Mouse (Mus musculus) spleen, embryonic (tissue): ENCODE measurements around the gene Pmp22.

ENCODE experiments used
- CTCF ChIA-PET: fragments of 350-600 bp; sonication (Branson Sonifier 250); formaldehyde crosslinking; loops from one replicate; lab custom pipeline; 2022; lab: Charles Lee

Pmp22 gene

DNA sequence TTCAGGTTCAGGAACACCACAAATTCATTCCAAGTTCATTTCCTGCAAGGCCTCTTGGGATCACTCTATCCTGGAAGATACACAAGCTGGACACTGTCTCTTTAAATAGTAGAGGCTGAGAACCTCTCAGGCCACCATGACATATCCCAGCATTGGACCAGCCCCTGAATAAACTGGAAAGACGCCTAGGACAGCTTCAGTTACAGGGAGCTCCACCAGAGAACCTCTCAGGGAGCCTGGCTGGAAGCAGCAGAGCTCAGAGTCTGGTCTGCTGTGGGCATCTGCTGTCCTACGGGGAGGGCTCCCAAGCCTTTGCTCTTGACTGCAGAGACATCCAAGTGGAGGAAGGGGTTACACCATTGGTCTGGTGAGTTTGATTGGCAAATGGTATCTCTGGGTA, at the start of gene Pmp22:
Gene Pmp22 (plus strand): TSS at position 199 of the 400 bp plus-strand sequence.
- CTCF ChIA-PET, result no interaction called here

DNA sequence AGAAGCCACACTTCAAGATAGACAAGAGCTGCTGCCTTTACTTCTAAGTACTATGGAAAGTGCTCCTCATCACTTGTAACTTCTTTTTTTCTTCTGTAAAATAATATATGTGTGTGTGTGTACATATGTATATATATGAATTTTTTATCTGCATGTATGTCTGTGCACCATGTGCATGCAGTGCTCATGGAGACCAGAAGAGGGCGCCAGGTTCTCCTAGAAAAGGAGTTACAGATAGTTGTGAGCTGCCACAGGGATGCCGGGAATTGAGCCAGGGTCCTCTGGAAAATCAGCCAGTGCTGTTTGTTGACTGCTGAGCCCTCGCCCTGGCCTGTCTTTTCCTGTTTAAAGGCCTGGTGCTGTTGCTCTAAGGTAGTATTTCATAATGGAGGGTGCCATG, 44.2 kb upstream of the Pmp22 start:
- CTCF ChIA-PET, result no interaction called here

DNA sequence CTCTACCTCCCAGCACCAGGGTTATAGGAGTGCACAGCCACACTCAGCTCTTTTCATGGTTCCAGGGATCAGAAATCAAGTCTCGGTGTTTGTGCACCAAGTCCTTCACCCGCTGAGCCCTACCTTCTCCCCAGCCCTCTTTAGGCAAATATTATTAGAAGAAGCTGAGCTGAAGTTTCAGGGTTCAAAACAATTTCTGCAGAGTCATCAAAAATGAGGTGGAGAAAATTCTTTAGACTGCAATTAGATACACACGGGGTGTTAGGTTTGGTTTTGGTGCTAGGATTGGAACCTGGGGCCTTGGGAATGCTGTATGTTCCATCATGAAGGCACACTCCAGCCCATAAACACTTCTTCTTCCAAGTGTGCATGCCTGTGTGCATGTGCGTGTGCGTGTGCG, 40.1 kb upstream of the Pmp22 start:
- CTCF ChIA-PET, result no interaction called here

DNA sequence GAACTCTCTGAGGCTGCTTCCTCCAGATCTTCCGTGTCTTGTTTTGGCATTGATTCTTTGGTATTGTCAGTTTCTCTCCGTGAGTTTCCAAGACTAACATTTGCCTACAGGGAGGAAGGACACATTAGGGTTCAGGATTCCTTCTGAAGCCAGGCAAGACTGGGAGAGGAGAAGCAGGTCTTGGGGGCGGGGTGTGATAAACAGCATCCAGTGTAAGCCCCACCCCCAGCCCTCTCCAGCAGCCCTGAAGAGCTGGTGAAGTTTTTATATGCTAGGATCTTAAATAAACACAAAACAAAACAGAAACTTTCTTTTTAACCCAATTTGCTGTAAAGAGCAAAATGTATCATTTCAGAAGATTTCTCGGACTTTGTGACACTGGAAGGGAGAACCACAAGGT, 38.6 kb upstream of the Pmp22 start:
- CTCF ChIA-PET, result no interaction called here

DNA sequence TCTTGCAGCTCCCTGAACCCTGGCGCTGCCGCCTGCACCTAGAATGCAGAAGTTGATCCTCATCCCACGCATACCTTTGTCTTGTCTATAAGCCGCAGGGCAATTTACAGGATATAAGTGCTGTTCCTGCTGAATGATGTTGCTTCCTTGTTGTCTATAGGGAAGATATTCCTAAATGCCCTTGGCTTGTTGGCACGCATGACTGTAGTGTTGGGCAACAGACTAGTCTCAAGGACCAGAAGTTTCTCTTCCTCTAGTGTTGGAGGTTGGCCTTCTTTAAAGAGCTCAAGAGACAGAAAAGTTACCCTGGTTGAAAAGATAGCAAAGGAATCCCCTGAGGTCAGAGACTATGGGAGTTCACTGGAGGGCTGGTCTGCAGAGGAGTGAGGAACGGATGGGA, 37.8 kb upstream of the Pmp22 start:
- CTCF ChIA-PET, result no interaction called here

DNA sequence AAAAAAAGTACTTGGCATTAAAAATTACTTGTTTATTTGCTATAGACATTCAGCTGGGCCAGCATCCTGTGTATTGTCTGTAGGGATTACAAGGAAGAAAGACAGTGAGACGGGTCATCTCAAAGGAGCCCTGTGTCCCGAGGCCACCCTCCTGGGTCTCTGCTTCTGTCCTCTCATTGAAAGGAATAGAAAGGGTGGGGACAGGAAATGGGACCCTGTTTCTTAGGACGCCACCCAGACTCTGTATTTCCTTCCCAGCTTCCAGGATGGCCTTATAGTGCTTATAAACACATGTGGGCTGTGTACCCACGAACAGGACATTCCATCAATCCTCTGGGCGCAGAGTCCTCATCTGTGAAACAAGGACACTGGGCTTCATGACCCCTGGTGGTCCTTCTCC, 36.5 kb upstream of the Pmp22 start:
- CTCF ChIA-PET, result no interaction called here

DNA sequence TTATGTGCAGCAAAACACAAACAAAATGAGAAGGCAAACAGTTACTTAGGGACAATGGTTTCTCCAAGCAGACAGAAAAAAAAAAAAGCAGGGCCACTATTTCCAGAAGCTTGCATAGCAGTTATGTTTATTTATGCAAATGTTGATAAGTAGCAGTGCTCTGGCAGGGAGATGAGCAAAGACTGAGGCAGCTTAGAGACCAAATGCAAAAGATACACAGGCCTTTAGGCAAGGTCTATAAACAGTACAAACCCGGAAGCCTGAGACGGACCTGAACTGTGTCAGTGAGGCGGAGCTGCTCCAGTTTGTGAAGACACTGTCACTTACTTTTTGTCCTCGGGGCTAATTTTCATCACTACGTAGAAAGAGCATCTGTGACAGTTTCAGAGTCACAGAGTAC, 35.2 kb upstream of the Pmp22 start:
- CTCF ChIA-PET, result no interaction called here

DNA sequence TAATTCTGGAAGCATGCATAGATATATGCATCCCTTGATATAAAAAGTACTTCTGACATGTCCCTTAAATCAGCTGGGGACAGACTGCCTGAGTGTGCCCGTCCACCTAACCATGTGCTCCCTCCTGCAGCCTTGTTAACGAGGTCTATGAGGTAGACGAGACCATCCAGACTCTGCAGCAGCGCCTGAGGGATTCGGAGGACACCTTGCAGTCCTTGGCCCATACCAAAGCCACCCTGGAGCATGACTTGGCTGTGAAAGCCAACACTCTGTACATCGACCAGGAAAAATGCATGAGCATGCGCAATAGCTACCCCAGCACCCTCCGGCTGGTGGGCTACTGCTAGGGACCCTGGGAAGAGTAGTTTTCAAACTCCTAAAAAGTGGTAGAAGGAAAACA, 34.3 kb upstream of the Pmp22 start:
- CTCF ChIA-PET, result no interaction called here

DNA sequence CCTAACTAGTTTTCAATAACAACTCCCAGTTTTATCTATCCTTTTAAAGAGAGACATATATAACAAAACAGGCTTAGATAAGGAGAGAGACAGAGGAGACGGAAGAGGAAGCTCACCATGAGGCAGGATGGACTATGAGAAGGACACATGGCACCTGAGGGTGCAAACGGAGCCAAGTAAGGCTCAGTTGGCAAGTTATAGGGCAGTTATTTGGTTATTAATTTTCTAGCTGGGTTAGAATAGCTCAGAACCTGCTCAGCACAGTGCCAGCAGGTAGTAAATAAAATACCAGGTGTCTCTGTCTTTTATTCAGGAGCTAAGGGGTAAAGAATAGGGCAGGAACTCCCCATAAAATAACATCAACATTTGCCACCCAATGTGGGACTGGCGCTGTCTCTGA, 30.8 kb upstream of the Pmp22 start:
- CTCF ChIA-PET, result no interaction called here

DNA sequence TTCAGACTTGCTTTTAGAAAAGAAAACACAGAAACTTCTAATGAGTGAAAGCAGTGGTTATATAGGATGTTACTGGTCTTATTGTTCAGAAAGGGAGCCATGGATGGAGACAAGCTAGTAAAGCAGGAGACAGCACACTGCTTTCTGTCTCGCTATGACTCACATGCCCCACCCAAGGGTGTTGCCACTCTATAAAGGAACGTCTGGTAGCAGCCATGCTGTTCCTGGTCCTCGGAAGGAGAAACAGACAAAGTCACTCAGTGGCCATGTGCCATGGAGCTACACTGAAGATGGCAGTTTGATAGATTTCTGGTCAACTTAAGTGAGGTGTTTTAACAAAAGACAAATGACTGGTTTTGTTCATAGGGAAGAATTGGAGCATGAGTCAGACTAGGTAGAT, 29.4 kb upstream of the Pmp22 start:
- CTCF ChIA-PET, result no interaction called here

DNA sequence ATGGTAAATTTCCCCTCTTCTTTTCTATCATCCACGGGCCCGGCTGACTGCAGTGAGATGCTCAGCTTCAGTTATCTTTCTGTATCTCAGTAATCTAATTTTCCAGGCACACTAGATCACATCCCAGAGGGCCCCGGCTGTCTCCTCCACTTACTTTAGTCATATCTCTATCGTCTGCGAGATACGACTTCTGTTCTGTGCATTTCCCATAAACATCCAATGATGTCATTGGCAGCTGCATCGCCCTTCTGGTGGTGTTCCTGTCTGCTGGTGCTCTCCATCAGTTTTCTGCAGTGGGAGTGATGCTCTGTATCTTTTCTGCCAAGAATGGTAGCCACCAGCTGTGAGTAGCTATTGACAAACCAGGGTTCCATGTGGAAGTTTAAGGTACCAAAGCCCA, 25.5 kb upstream of the Pmp22 start:
- CTCF ChIA-PET, result no interaction called here

DNA sequence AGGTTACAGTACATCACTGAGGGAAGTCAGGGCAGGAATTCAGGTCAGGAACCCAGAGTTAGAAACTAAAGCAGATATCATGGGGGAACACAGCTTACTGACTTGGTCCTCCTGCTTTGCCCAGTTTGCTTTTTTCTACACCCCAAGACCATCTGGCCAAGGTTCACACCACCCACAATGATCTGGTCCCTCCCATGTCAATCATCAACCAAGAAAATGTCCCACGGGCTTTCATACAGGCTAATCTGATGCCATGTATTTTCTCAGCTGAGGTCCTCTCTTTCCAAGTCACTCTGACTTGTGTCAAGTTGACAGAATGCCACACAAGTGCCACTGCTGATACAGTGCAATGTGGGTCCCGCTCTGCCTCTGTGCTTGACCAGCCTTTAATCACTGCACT, 24.8 kb upstream of the Pmp22 start:
- CTCF ChIA-PET, result no interaction called here

DNA sequence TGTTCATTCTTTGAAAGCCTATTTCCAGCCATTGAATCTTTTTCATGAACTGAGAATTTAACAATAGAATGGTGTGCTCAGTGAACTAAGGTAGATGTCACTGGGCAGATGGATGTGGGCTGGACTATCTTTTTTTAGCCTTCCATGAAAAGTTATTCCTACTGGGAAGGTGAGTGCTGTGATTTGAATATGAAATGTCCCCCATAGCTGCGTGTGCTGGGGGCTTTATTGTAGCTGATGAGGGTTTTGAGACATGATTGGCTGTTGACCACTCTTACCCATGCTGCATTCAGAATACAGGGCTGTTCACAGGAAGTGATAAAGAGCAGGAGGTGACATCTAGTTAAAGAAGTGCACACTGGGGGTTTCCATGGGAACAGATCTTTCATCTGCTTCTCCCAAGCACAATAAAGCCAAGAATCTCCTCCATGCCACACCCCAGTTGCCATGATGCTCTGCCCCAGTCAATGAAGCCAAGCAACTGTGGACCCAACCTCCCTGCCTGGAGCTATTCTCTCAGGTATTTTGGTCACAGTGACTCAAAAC, 19.5 kb upstream of the Pmp22 start:
- CTCF ChIA-PET, result no interaction called here

DNA sequence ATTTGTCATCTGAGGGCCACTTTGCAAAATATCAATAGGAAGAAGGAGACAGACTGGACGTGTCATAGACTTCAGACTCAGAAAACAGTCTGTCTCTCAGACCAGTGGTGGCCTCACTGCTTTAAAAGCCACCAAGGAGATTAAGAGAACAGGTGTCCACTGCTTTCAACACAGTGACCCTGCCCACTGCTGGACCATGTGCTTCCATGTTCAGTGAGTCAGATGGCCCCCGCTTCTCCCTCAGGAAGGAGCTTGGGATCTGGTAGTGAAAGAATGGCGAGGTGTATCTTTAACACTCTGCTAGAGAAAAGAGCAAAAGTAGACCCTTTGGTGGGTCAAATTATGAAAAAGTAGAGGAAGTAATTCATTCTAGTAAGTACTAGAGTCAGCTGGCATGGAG, 18.5 kb upstream of the Pmp22 start:
- CTCF ChIA-PET, result no interaction called here

DNA sequence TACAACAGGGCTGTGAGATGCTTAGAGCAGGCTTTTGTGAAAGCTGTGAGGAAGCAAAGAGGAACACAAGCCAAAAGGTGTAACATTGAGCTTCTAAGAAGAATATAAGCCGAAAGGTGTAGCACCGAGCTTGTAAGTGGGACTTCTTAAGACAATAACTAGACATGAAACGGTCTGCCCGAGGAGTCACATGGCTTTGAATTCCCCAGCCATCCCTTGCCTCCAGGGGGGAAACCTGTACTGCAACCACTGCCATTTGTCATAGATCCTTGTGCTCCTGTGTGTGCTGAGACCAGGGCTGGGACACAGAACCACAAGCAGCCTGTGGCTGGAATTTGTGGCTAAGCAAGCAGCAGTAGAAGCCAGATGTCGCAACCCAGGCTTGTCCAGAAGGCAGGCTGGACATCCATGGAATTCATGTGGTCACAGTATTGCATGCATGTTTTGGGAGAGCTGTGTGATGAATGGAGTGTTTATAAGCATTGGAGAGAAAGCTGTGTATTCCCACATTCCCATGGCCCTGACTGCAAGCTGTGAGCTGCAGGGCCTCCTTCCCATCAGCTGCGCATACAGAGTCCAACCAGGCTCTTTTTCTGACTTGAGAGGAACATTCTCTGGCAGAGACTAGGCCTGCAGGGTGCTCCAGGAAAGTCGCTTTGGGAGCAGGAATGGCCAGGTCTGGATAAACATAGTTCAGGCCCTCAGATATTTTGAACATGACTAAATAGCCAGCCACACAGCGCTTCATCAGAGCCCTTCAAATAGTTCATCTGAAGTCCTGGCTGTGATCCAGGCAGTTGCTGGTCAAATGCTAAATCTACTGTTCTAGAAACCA, 13.8 kb upstream of the Pmp22 start:
- CTCF ChIA-PET, result no interaction called here

DNA sequence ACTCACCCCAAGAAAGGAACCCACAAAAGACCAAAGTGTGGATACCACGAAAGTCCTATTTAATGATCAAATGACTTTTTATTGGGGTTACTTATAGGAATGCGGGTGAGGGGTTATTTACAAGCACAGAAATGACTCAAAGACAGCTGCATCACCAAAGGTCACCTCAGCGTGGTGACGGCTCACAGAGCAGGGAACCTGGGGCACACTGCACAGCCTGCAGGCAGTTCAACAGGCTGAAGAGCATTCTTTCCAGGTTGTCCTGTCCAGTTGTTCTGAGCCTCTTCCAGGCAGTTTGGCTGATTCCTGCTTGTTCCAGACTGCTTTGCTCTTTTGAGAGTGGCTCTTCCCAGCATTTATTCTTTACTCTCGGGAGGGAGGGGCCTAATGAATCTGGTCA, 12.1 kb upstream of the Pmp22 start:
- CTCF ChIA-PET, result no interaction called here

DNA sequence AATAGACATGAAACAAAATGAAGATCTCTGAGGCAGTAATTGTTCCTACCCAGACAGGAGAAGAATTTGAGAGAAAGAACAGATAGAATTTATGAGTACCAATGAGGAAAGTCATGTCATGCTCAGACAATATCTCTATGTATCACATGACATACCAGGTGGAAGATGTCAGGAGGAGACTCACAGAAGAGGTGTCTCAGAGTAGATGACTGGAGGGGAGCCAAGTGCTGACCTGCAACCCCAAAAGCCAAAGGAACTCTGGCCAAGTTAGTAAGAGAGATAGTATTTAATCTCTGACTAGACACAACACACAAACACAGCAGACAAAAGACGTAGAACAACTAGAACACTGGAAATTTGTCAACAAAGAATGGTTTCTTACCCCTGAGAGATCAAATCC, 11.5 kb upstream of the Pmp22 start:
- CTCF ChIA-PET, result no interaction called here

DNA sequence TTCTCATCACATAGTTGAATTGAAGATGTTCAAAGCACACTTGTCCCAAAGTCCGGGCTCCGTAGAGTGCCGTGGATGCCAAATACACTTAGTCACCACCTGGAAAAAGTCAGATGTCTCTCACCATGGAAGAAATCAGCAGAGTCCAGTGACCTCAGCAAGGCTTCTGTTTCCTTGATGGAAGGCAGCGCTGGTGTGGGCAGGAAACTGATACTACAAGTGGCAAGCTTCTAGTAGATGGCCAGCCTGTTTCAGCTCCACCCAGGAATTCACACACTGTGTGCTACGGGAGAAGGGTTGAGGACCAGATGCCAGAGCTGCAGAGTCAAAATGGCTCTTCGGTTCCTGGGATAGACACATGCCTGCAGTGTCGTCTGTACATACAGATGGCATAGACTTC, 9.0 kb upstream of the Pmp22 start:
- CTCF ChIA-PET, result no interaction called here

DNA sequence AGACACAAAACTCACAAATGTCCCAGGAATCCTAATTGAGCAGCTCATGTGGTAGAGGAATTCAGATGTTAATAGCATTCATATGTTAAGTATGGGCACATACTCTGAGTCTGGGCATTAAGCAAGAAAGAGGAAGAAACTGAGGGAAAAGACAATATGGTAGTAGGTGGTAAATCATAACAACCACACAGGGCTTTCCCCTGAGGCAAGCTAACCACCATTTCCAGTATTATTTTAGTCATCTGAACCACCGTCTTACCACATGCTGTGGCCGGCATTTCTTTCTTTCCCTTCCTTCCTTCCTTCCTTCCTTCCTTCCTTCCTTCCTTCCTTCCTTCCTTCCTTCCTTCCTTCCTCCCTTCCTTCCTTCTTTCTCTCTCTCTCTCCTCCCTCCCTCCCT, 6.5 kb upstream of the Pmp22 start:
- CTCF ChIA-PET, result no interaction called here

DNA sequence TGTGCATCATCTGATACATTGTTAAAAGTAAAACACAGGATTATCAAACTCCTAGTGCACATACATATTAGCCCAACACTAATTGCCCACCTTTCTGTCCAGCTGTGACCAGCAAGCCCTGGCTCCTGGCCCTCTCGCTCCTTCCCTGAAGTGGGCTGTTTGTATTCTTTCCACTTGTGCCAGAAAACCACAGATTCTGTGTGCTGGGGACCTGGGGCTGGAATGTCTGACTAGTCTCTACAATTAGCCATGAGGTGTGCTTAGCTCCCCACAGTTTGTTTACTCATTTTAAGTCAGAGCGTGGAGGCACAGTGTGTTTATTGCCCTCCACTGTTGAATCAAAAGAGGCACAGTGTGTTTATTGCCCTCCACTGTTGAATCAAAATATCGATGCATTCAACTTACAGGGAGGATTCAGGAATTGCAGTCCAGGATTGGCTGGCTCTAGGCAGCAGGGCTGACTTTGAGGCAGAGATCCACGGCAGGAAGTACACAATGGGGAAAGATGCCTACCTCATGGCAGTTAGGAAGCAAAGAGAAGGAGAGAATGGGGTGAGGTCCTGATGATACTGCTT, 5.9 kb upstream of the Pmp22 start:
- CTCF ChIA-PET, result no interaction called here

DNA sequence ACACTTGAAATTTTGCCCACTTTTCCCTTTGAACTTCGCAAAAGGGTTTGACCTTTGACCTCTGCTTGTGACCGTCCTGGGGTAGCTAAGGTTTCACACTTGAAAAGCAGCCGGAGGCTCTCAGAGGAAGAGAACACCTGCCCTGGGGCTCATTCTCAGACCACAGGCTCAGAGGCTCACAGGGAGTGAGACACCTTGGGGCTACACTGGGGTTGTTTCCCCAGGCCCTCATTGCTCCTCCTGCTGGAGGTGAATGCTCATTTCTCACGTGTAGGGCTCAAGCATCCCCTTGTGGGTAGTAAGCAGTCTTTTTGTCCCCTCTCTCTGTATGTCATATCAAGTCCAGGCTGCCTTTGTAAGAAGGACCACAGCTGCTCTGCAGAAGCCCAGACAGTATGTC, 4.5 kb upstream of the Pmp22 start:
- CTCF ChIA-PET, result no interaction called here

DNA sequence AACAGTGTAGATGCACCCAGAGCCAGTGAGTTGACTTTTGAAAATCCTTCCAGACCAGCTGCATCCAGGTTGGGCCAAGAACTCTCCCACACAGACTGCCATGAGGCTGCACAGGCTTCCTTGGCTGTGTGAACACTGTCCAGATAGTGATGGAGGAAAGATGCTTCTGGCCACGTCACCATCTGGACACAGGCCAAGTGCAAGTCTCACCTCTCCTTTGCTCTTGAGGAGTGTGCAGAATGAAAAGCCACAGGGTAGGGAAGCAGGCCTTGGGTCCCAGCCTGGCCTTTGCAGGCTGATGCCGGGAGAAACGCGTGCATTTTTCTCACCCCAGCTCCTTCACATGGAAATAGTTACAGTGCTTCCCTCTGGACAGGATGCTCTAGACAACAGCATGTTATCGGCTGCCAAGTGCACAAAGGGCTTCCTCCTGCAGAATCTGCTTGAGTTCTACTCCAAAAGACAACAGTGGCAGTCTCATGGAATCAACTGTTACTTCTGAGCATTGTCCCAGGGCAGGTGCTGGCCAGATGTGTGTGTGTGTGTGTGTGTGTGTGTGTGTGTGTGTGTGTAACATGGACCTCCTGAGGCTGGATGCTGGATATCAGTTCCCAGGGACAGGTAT, 2.8 kb upstream of the Pmp22 start:
- CTCF ChIA-PET, result no interaction called here

DNA sequence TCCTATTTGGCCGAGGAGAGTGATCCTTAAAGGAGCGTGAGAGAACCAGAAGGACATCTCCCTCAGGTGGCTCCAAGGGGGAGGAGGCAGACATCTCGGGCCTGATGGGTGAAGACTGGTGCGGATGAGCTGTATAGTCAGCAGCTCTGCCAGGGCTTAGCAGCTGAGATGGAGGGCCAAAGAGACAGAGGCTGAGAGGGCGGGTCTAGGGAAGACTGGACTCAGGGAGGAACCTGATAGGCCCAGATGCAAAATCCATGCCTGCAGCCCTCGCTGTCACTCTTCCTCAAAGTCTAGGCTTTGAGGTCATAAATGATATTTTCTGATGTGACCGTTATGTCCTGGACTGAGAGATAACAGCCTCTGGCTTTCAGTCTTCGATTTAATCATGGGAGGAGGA, 1.8 kb upstream of the Pmp22 start:
- CTCF ChIA-PET, result no interaction called here
